In the genomic region with DNA sequence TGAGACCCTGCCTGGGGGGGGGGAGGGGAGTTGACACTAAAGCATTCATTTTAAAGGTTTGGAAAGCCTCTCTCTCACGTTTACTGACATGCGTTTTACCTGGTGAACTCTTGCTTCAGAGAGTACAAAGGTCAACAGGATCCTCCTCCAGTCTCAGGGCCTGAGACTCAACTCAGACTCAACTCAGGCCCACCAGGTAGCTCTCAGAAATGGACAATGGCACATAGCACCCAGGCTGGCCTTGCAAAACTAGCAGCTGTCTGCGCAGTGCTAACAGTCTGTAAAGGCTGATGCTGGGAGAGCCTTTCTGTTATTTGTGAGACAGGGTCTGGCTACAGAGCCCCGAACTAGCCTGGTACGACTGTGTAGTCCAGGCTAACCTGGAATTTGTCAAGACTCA, we compare ENCODE assay signal across 9 mouse cellular contexts. TPM values are rescaled to one million over a fixed set of nuclear protein-coding genes. Genes with fewer than 3 reads are reported as not detected.
A peak's percentile ranks its signal among the peaks of the same experiment; 100 is the strongest.
DNase-seq lines count a peak whose midpoint lies in the region; ATAC-seq and TF ChIP-seq lines count a peak whose summit lies in the region.
"Had no signal": no experiment of that assay in that cellular context is flagged by ENCODE, and none has a peak within 500 bp of the region (broad histone marks: within the 10 kb centered on the region; RNA-seq: fewer than 3 reads in every experiment).

No protein-coding gene starts in this region.

- 44% methylated on average over 5 of the region's 5 CpGs for WGBS in heart, embryonic 13.5 days
- WGBS in intestine, embryonic 16.5 days = 64% methylated on average over 5 of the region's 5 CpGs
- WGBS in midbrain, embryonic 13.5 days = 57% methylated on average over 5 of the region's 5 CpGs

- H3K36me3 ChIP-seq in heart, embryonic 13.5 days = peaks cover 3% of the 10 kb centered on the region; the same call in 1 of the 2 replicates
- no peaks in the 10 kb centered on the region for H3K36me3 ChIP-seq in intestine, embryonic 16.5 days (ENCODE audit: control insufficient read depth, insufficient read depth, low read length)
- no peaks in the 10 kb centered on the region for H3K36me3 ChIP-seq in midbrain, embryonic 13.5 days

- H3K4me1 ChIP-seq in heart, embryonic 13.5 days = peaks cover 53% of the 10 kb centered on the region
- 0 out of 2 replicates have a peak, but pooled peaks cover 5% of the 10 kb centered on the region for H3K4me1 ChIP-seq in cortical plate, adult 2 months (ENCODE audit: control insufficient read depth, insufficient read depth, low read length)
- peaks cover 30% of the 10 kb centered on the region for H3K4me1 ChIP-seq in intestine, embryonic 16.5 days (ENCODE audit: control insufficient read depth, insufficient read depth, low read length)
- H3K4me1 ChIP-seq in midbrain, embryonic 13.5 days (replicated peaks) = peaks cover 33% of the 10 kb centered on the region

- no peak for DNase-seq in heart, postnatal 14 days
- no peak for DNase-seq in gastrocnemius, postnatal 36 days
- DNase-seq in spleen, postnatal 10 days (ENCODE audit: low spot score in 2 of 2) = no peak
- DNase-seq in layer of hippocampus, postnatal 10 days (ENCODE audit: low spot score in 2 of 2) = no peak
- DNase-seq: gastrocnemius, postnatal 25 days had no signal

- H3K4me2 ChIP-seq in heart, embryonic 13.5 days = peak overlapping the region; percentile 83
- peak overlapping the region; percentile 85 for H3K4me2 ChIP-seq in intestine, embryonic 16.5 days (ENCODE audit: low read depth, low read length)
- H3K4me2 ChIP-seq in midbrain, embryonic 13.5 days (replicated peaks) = peak overlapping the region; percentile 79

- no peaks in the 10 kb centered on the region for H3K9me3 ChIP-seq in heart, embryonic 13.5 days
- H3K9me3 ChIP-seq in intestine, embryonic 16.5 days (ENCODE audit: control insufficient read depth, low read length) = no peaks in the 10 kb centered on the region
- no peaks in the 10 kb centered on the region for H3K9me3 ChIP-seq in midbrain, embryonic 13.5 days

- no peak for TF ChIP-seq POLR2A in cortical plate, adult 2 months (IDR thresholded peaks at IDR 0.05; ENCODE audit: extremely low read depth, insufficient read depth, low read length)

- TF ChIP-seq CTCF in cortical plate, adult 2 months (IDR thresholded peaks at IDR 0.05; ENCODE audit: extremely low read depth, insufficient read depth, low read length) = no peak

- H3K27me3 ChIP-seq in heart, embryonic 13.5 days (replicated peaks) = no peaks in the 10 kb centered on the region
- no peaks in the 10 kb centered on the region for H3K27me3 ChIP-seq in intestine, embryonic 16.5 days (replicated peaks; ENCODE audit: control insufficient read depth, insufficient read depth, low read length)
- peaks cover 13% of the 10 kb centered on the region for H3K27me3 ChIP-seq in midbrain, embryonic 13.5 days

- no peak for ATAC-seq in heart, embryonic 13.5 days (ENCODE audit: extremely low read depth, insufficient number of reproducible peaks, low FRiP score, low TSS enrichment)
- ATAC-seq in intestine, embryonic 16.5 days = no peak
- ATAC-seq in midbrain, embryonic 13.5 days = no peak

- intact Hi-C loops in heart, postnatal 14 days (cut with DNase I) = loop anchor here (5.0 kb wide), 1 partner anchor 61 kb away; a partner anchor contains a TSS
- intact Hi-C loops in gastrocnemius, postnatal 36 days (cut with DNase I) = no loop called here

- H3K4me3 ChIP-seq in heart, embryonic 13.5 days = peak overlapping the region; percentile 89
- peak overlapping the region; percentile 2; the same call in 1 of the 2 replicates for H3K4me3 ChIP-seq in cortical plate, adult 2 months (ENCODE audit: insufficient read depth, low read length)
- H3K4me3 ChIP-seq in intestine, embryonic 16.5 days (ENCODE audit: low read length) = peak overlapping the region; percentile 68
- no peak overlapping the region for H3K4me3 ChIP-seq in midbrain, embryonic 13.5 days (replicated peaks)

- peak overlapping the region; percentile 99 for H3K9ac ChIP-seq in heart, embryonic 13.5 days
- peak overlapping the region; percentile 85 for H3K9ac ChIP-seq in intestine, embryonic 16.5 days (ENCODE audit: low read depth, low read length)
- H3K9ac ChIP-seq in midbrain, embryonic 13.5 days (replicated peaks) = 0 out of 2 replicates have a peak overlapping the region, but pooled peaks have one; percentile 16

- H3K27ac ChIP-seq in heart, embryonic 13.5 days (replicated peaks) = peak overlapping the region; percentile 92
- H3K27ac ChIP-seq in cortical plate, adult 2 months (ENCODE audit: insufficient read depth, low read length) = no peak overlapping the region
- peak overlapping the region; percentile 63 for H3K27ac ChIP-seq in intestine, embryonic 16.5 days (ENCODE audit: low read length)
- H3K27ac ChIP-seq in midbrain, embryonic 13.5 days = no peak overlapping the region

RNA-seq across cellular contexts. Expression of a gene that starts 1.3 kb away (rescaled TPM):
- polyA plus RNA-seq in heart, embryonic 13.5 days (2015; fragmentation: Nextera tagmentation; extraction: Ambion mirVana) = 282 and 334 TPM in 2 replicates
- 100 to 1,000 TPM; 157 to 188 TPM for total RNA-seq in heart, postnatal 14 days (2021)
- 99.4 and 105 TPM in 2 replicates for polyA plus RNA-seq in cortical plate, adult 2 months (2012; rRNA removed)
- 192 and 195 TPM in 2 replicates for polyA plus RNA-seq in intestine, embryonic 16.5 days (2015; fragmentation: Nextera tagmentation; extraction: Ambion mirVana)
- 71.9 and 72.1 TPM in 2 replicates for polyA plus RNA-seq in midbrain, embryonic 13.5 days (2015; fragmentation: Nextera tagmentation; extraction: Ambion mirVana)
- 100 to 1,000 TPM; 154 to 230 TPM for total RNA-seq in gastrocnemius, postnatal 36 days (2021)
- total RNA-seq in layer of hippocampus, postnatal 10 days (2021) = 100 to 1,000 TPM; 106 to 113 TPM

RNA-seq across cellular contexts. Expression of a gene that starts 32.6 kb away (rescaled TPM):
- polyA plus RNA-seq in heart, embryonic 13.5 days (2015; fragmentation: Nextera tagmentation; extraction: Ambion mirVana) = 0.10 TPM in 1 of 2 replicates, not detected in the other
- under 1 TPM in 1 of 2 experiments, not detected in 1; 0.31 TPM for total RNA-seq in heart, postnatal 14 days (2021)
- polyA plus RNA-seq in cortical plate, adult 2 months (2012; rRNA removed) = 49.2 and 50.2 TPM in 2 replicates
- polyA plus RNA-seq in intestine, embryonic 16.5 days (2015; fragmentation: Nextera tagmentation; extraction: Ambion mirVana) = 0.10 and 0.15 TPM in 2 replicates
- polyA plus RNA-seq in midbrain, embryonic 13.5 days (2015; fragmentation: Nextera tagmentation; extraction: Ambion mirVana) = 1.2 and 2.2 TPM in 2 replicates
- total RNA-seq in gastrocnemius, postnatal 36 days (2021) = not detected
- 10 to 100 TPM; 54.6 to 60.2 TPM for total RNA-seq in layer of hippocampus, postnatal 10 days (2021)

Comparison
In these comparisons a context has a peak if more than half of its experiments do, and no peak if none do; other contexts are left out.
1. H3K27ac ChIP-seq: peak in heart, embryonic 13.5 days (single experiment) and intestine, embryonic 16.5 days (single experiment); none in cortical plate, adult 2 months (single experiment) and midbrain, embryonic 13.5 days (single experiment).
2. H3K9ac ChIP-seq: peak in every context shown above with its lines; median percentile 99 in heart, embryonic 13.5 days; 85 in intestine, embryonic 16.5 days; 16 in midbrain, embryonic 13.5 days.
3. RNA of a gene that starts 32.6 kb away (polyA plus RNA-seq): 49.2 to 50.2 TPM in cortical plate, adult 2 months; 1.2 to 2.2 TPM in midbrain, embryonic 13.5 days, 0.10 to 0.15 TPM in intestine, embryonic 16.5 days and 0.10 TPM in heart, embryonic 13.5 days; every median in the first group is over 10 times any median in the second.
4. Peak in every context shown above with its lines, with median percentiles within 50 percentile points of each other: H3K4me2 ChIP-seq.